Mouse (Mus musculus): ENCODE results near the gene Reg4.

- no peak for TF ChIP-seq CTCF (conservative IDR thresholded peaks at IDR 0.05 in 1 of 2, IDR thresholded peaks at IDR 0.05 in 1 of 2; ENCODE audit: low read depth in 2 of 2, low read length in 2 of 2)
- TF ChIP-seq ELF1 (IDR thresholded peaks at IDR 0.05; ENCODE audit: low read depth, low read length), result no peak
- TF ChIP-seq MYC (IDR thresholded peaks at IDR 0.05; ENCODE audit: low read depth, low read length), result no peak
- no peak for TF ChIP-seq EP300 (IDR thresholded peaks at IDR 0.05; ENCODE audit: low read length)
- no peak for TF ChIP-seq ZMIZ1 (IDR thresholded peaks at IDR 0.05; ENCODE audit: low read depth, low read length)
- TF ChIP-seq NELFE (IDR thresholded peaks at IDR 0.05; ENCODE audit: low read depth, low read length), result no peak
These were observed 57.7 kb downstream of the Reg4 start for GRCm38 (mm10) chr3:98279682-98280081.

Measured in CH12.LX (cell line).